Mouse (Mus musculus): ENCODE data around the gene Fis1. TPM values are rescaled to one million over a fixed set of nuclear protein-coding genes. Genes with fewer than 3 reads are reported as not detected.

Gene Fis1
- total and polyA plus RNA-seq, 2 experiments from 2014 or later: 195 to 416 TPM

GRCm38 (mm10) chr5:136980974-136981373 lies 27.9 kb downstream of the Fis1 start:
- WGBS: 86% methylated on average over 8 of the region's 8 CpGs
- H3K4me1 ChIP-seq (ENCODE audit: insufficient read depth, low read length): no peaks in the 10 kb centered on the region

GRCm38 (mm10) chr5:136982338-136982930 lies 29.4 kb downstream of the Fis1 start:
- DNase-seq (ENCODE audit: low spot score) (peak; percentile 70), ATAC-seq (no peak)
- H3K4me3 ChIP-seq (ENCODE audit: low read length): no peak overlapping the region
- peaks cover 6% of the 10 kb centered on the region for H3K36me3 ChIP-seq (ENCODE audit: insufficient read depth, low read length)
- H3K9me3 ChIP-seq (ENCODE audit: low read length): no peaks in the 10 kb centered on the region
- no peak overlapping the region for H3K27ac ChIP-seq
- no peaks in the 10 kb centered on the region for H3K4me1 ChIP-seq (ENCODE audit: insufficient read depth, low read length)
- WGBS: 50% methylated on average over 13 of the region's 16 CpGs
- no peak overlapping the region for H3K9ac ChIP-seq (replicated peaks; ENCODE audit: low read length)
- peak; percentile 67 for TF ChIP-seq CTCF (IDR thresholded peaks at IDR 0.05; ENCODE audit: low read depth)
- no peaks in the 10 kb centered on the region for H3K27me3 ChIP-seq (ENCODE audit: insufficient read depth, low read length)
- no peak overlapping the region for H3K4me2 ChIP-seq (ENCODE audit: low read depth, low read length)

More at GRCm38 (mm10) chr5:136980974-136981373, 27.9 kb downstream of the Fis1 start:
- H3K9me3 ChIP-seq (ENCODE audit: low read length): no peaks in the 10 kb centered on the region
- no peak overlapping the region for H3K4me3 ChIP-seq (ENCODE audit: low read length)
- peak; percentile 28 for TF ChIP-seq CTCF (IDR thresholded peaks at IDR 0.05; ENCODE audit: low read depth)
- no peak for ATAC-seq
- no peak overlapping the region for H3K27ac ChIP-seq
- no peak overlapping the region for H3K4me2 ChIP-seq (ENCODE audit: low read depth, low read length)
- H3K36me3 ChIP-seq (ENCODE audit: insufficient read depth, low read length): peaks cover 6% of the 10 kb centered on the region
- H3K27me3 ChIP-seq (ENCODE audit: insufficient read depth, low read length): no peaks in the 10 kb centered on the region
- H3K9ac ChIP-seq (replicated peaks; ENCODE audit: low read length): no peak overlapping the region
- peak; percentile 39 for DNase-seq (ENCODE audit: low spot score)

- ATAC-seq: no peak
- H3K9ac ChIP-seq (replicated peaks; ENCODE audit: low read length): no peak overlapping the region
- H3K4me1 ChIP-seq (ENCODE audit: insufficient read depth, low read length): peaks cover 7% of the 10 kb centered on the region; the same call in 1 of the 2 replicates
- peaks cover 8% of the 10 kb centered on the region for H3K36me3 ChIP-seq (ENCODE audit: insufficient read depth, low read length)
- no peak for DNase-seq (ENCODE audit: low spot score)
- no peak overlapping the region for H3K4me2 ChIP-seq (ENCODE audit: low read depth, low read length)
- H3K27me3 ChIP-seq (ENCODE audit: insufficient read depth, low read length): no peaks in the 10 kb centered on the region
- no peak overlapping the region for H3K4me3 ChIP-seq (ENCODE audit: low read length)
- 58% methylated on average over 14 of the region's 14 CpGs for WGBS
- no peaks in the 10 kb centered on the region for H3K9me3 ChIP-seq (ENCODE audit: low read length)
- TF ChIP-seq CTCF (IDR thresholded peaks at IDR 0.05; ENCODE audit: low read depth): no peak
- no peak overlapping the region for H3K27ac ChIP-seq
These were observed 31.8 kb downstream of the Fis1 start for GRCm38 (mm10) chr5:136984828-136985227.

GRCm38 (mm10) chr5:136986695-136987137 lies 33.6 kb downstream of the Fis1 start, which contains the start of gene Plod3:
Gene Plod3, plus strand, starts transcription at chr5:136987019.
- peak; percentile 100 for DNase-seq (ENCODE audit: low spot score)
- peak within 1 kb of the TSS; percentile 91 for H3K27ac ChIP-seq
- no peaks in the 10 kb centered on the region for H3K27me3 ChIP-seq (ENCODE audit: insufficient read depth, low read length)
- H3K4me3 ChIP-seq (ENCODE audit: low read length): peak within 1 kb of the TSS; percentile 87
- peaks cover 7% of the 10 kb centered on the region; the same call in 1 of the 2 replicates for H3K4me1 ChIP-seq (ENCODE audit: insufficient read depth, low read length)
- under 1% methylated on average over 26 of the region's 26 CpGs for WGBS
- no peaks in the 10 kb centered on the region for H3K9me3 ChIP-seq (ENCODE audit: low read length)
- peak within 1 kb of the TSS; percentile 97 for H3K4me2 ChIP-seq (ENCODE audit: low read depth, low read length)
- H3K9ac ChIP-seq (replicated peaks; ENCODE audit: low read length): peak within 1 kb of the TSS; percentile 87
- H3K36me3 ChIP-seq (ENCODE audit: insufficient read depth, low read length): peaks cover 21% of the 10 kb centered on the region
- ATAC-seq: peak; percentile 94
- TF ChIP-seq CTCF (IDR thresholded peaks at IDR 0.05; ENCODE audit: low read depth): peak; percentile 29

- H3K9me3 ChIP-seq (ENCODE audit: low read length): no peaks in the 10 kb centered on the region
- peak overlapping the region; percentile 87 for H3K9ac ChIP-seq (replicated peaks; ENCODE audit: low read length)
- under 1% methylated on average over 66 of the region's 67 CpGs for WGBS
- ATAC-seq: peak; percentile 52
- peak overlapping the region; percentile 87 for H3K4me3 ChIP-seq (ENCODE audit: low read length)
- no peaks in the 10 kb centered on the region for H3K27me3 ChIP-seq (ENCODE audit: insufficient read depth, low read length)
- H3K4me2 ChIP-seq (ENCODE audit: low read depth, low read length): peak overlapping the region; percentile 97
- peak overlapping the region; percentile 91 for H3K27ac ChIP-seq
- peaks cover 7% of the 10 kb centered on the region; the same call in 1 of the 2 replicates for H3K4me1 ChIP-seq (ENCODE audit: insufficient read depth, low read length)
- peaks cover 25% of the 10 kb centered on the region for H3K36me3 ChIP-seq (ENCODE audit: insufficient read depth, low read length)
- TF ChIP-seq CTCF (IDR thresholded peaks at IDR 0.05; ENCODE audit: low read depth): no peak
- peak; percentile 71 for DNase-seq (ENCODE audit: low spot score)
These were observed 34.3 kb downstream of the Fis1 start for GRCm38 (mm10) chr5:136987138-136987933.

GRCm38 (mm10) chr5:136987934-136988271 lies 34.8 kb downstream of the Fis1 start, which contains the start of gene Znhit1:
Gene Znhit1, minus strand, starts transcription at chr5:136988021.
- H3K27me3 ChIP-seq (ENCODE audit: insufficient read depth, low read length): no peaks in the 10 kb centered on the region
- H3K36me3 ChIP-seq (ENCODE audit: insufficient read depth, low read length): peaks cover 25% of the 10 kb centered on the region
- H3K4me1 ChIP-seq (ENCODE audit: insufficient read depth, low read length): peaks cover 7% of the 10 kb centered on the region; the same call in 1 of the 2 replicates
- no peak for ATAC-seq
- peak within 1 kb of the TSS; percentile 87 for H3K9ac ChIP-seq (replicated peaks; ENCODE audit: low read length)
- H3K27ac ChIP-seq: peak within 1 kb of the TSS; percentile 91
- peak within 1 kb of the TSS; percentile 97 for H3K4me2 ChIP-seq (ENCODE audit: low read depth, low read length)
- peak within 1 kb of the TSS; percentile 87 for H3K4me3 ChIP-seq (ENCODE audit: low read length)
- H3K9me3 ChIP-seq (ENCODE audit: low read length): no peaks in the 10 kb centered on the region
- DNase-seq (ENCODE audit: low spot score): peak; percentile 30
- WGBS: 3% methylated on average over 12 of the region's 12 CpGs
- TF ChIP-seq CTCF (IDR thresholded peaks at IDR 0.05; ENCODE audit: low read depth): no peak
